Mouse (Mus musculus): ENCODE results near the gene Irf2bp1.

- TF ChIP-seq CTCF (IDR thresholded peaks at IDR 0.05; ENCODE audit: control insufficient read depth, insufficient read depth, insufficient read length) = no peak
- TF ChIP-seq USF1 (IDR thresholded peaks at IDR 0.05; ENCODE audit: low read depth) = no peak
- TF ChIP-seq CEBPB (IDR thresholded peaks at IDR 0.05; ENCODE audit: low read depth) = no peak
- no peak for TF ChIP-seq MAX (IDR thresholded peaks at IDR 0.05)
- TF ChIP-seq FOSL1 (IDR thresholded peaks at IDR 0.05; ENCODE audit: insufficient read depth, low read length, poor library complexity, severe bottlenecking) = no peak
- no peak for TF ChIP-seq MYOG (IDR thresholded peaks at IDR 0.05; ENCODE audit: control insufficient read depth, extremely low read depth, insufficient read length)
These were observed 51.3 kb downstream of the Irf2bp1 start for GRCm38 (mm10) chr7:19055108-19055507.
